Mouse (Mus musculus) heart, adult 2 months (tissue): ENCODE measurements at regions not wholly inside any gene's neighbourhood (a gene's known extent, or its start where the extent isn't known, plus 50 kb on each side); places are given as distances from the start of the nearest gene placed in this dataset.

ENCODE experiments used
- EP300 ChIP-seq: fragments of 200-500 bp; IDR thresholded peaks from 2 replicates; pipeline ENCODE4 v1.6.1; 2011; ENCODE audit warnings: low read depth, low read length, control low read depth; ENCODE audit not compliant: insufficient read depth
- POLR2A ChIP-seq: fragments of 200-500 bp; IDR thresholded peaks from 2 replicates; pipeline ENCODE4 v1.6.1; 2011; ENCODE audit warnings: mild to moderate bottlenecking, low read depth, low read length, control low read depth; ENCODE audit not compliant: insufficient read depth

GRCm38 (mm10) chr9:89793018-89793417, 54.7 kb upstream of the Ankrd34c start:
- TF ChIP-seq POLR2A (no peak), EP300 (no peak)
